Mouse (Mus musculus) testis, adult 2 months (tissue): ENCODE results near the gene 1700016H13Rik.

Experiments used
- CTCF ChIP-seq: fragments of 200-500 bp; IDR thresholded peaks from 2 replicates; pipeline ENCODE4 v1.5.1; 2012; ENCODE audit warnings: low read depth, mild to moderate bottlenecking, inconsistent platforms, low read length, moderate library complexity; ENCODE audit not compliant: control insufficient read depth, insufficient read depth, insufficient replicate concordance
- POLR2A ChIP-seq: fragments of 200-500 bp; IDR thresholded peaks from 2 replicates; pipeline ENCODE4 v1.6.1; 2012; ENCODE audit warnings: low read depth, mild to moderate bottlenecking, inconsistent platforms, low read length, moderate library complexity; ENCODE audit not compliant: control insufficient read depth

DNA sequence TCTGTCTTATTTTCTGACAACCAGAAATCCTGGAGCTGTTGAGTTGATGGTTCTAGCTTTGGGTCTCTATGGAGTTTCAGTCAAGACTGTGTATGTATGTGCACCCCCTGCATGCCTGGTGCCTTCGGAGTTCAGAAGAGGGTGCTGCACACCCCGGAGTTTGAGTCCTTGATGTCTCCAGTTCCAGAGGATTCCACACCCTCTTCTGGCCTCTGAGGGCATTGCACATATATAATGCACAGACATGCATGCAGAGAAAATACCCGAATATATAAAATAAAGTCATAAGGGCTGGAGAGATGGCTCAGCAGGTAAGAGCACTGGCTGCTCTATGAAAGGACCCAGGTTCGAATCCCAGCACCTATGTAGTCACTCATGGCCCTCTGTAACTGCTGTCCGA, 3.1 kb upstream of the 1700016H13Rik start:
- TF ChIP-seq POLR2A (no peak), CTCF (no peak)
